Mouse (Mus musculus) cortical plate, adult 2 months (tissue): ENCODE data around the gene Gm49325.

Source experiments
- CTCF ChIP-seq: fragments of 200-500 bp; IDR thresholded peaks from 2 replicates; pipeline ENCODE4 v1.5.1; 2011; ENCODE audit warnings: mild to moderate bottlenecking, control low read depth, low read length; ENCODE audit not compliant: insufficient read depth; ENCODE audit errors: extremely low read depth
- POLR2A ChIP-seq: fragments of 200-500 bp; IDR thresholded peaks from 2 replicates; pipeline ENCODE4 v1.6.1; 2011; ENCODE audit warnings: mild to moderate bottlenecking, low read length, control low read depth; ENCODE audit not compliant: insufficient read depth; ENCODE audit errors: extremely low read depth

- TF ChIP-seq CTCF, result no peak
- TF ChIP-seq POLR2A, result no peak
These were observed 28.6 kb downstream of the Gm49325 start for GRCm38 (mm10) chr10:77634452-77635231.
